Mouse (Mus musculus) right cerebral cortex, postnatal 4 days (tissue): Measurements from ENCODE around the gene Ubiad1.

Experiments
- DNase-seq: peaks from one replicate; pipeline ENCODE4 v3.0.0-alpha.2; 2022

Gene Ubiad1

DNA sequence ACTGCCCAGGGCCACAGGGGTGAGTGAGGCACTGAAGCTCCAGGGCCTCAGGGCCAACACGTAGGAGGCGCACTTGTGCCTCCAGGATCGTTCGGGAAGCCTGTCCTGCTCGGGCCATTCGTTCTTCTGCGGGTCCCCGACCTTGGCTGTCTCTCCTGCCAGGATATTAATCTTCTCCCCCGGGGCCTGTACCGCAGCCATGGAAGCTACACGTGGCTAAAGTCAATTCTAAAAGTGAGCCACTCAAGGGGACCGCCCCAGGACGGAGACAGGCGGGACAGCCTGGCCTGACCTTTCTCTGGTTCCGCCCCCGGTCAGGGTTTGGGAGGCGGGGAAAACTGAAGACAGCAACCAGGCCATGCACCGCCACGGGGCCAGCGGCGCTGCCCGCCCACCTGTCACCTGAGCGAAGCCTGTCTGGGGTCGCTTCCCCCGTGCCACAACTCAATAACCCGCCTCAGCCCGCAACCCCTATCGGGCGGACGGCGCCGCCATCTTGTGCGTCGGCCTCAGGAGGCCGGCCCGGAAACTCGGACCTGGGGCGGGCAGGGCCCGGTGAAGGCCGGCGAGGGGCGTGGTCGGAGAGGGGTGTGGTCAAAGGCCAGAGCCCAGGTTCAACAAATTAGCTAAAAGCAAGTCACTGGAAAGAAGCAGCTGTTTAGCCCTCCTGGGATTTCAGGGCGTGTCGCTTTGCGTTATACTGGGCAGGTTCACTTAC, at the start of gene Ubiad1:
Ubiad1 (minus strand) TSS at position 522 of the 718 bp plus-strand sequence.
- DNase-seq, result peak; percentile 77

- DNase-seq, result peak; percentile 40
Measured at GRCm38 (mm10) chr4:148491448-148491847, 46.9 kb upstream of the Ubiad1 start.

DNA sequence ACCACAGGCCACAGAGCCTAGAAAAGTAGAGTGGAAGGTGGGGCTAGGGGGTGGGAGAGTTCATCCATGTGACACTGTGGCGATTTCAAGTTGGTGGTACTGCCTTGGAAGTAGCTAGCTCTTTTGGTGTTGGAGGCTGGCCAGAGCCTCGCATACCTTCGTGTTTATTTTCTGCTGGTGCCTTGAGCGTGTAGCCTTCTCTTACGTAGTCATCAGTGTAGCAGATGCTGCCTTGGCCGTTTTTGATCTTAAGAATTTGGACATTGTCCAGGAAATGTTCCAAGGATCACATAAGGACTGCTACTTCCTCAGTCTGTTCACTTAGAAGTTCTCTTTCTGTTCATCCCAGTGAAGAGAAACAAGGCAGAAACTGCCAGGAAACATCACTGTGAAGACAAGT, 45.9 kb upstream of the Ubiad1 start:
- no peak for DNase-seq

GRCm38 (mm10) chr4:148487841-148488240, 43.3 kb upstream of the Ubiad1 start:
- no peak for DNase-seq

DNA sequence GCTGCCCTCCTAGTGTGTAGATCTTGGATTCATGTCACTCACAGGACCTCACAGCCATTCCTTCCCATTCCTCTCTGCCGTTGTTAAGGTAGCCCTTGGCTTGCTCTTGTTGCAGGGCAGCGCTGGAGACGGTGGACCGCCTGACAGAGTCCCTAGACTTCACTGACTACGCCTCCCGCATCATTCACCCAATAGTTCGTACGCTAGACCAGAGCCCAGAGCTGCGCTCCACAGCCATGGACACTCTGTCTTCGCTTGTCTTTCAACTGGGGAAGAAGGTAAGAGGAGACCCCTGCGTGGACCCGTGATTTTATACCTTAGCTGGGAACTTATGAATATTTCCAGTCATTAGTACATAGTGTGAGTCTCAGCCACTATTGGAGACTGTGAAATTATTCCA, 39.9 kb upstream of the Ubiad1 start:
- DNase-seq, result no peak

- no peak for DNase-seq
Measured at GRCm38 (mm10) chr4:148481557-148482168, 37.1 kb upstream of the Ubiad1 start.

- DNase-seq, result no peak
Measured at GRCm38 (mm10) chr4:148480245-148480644, 35.7 kb upstream of the Ubiad1 start.

DNA sequence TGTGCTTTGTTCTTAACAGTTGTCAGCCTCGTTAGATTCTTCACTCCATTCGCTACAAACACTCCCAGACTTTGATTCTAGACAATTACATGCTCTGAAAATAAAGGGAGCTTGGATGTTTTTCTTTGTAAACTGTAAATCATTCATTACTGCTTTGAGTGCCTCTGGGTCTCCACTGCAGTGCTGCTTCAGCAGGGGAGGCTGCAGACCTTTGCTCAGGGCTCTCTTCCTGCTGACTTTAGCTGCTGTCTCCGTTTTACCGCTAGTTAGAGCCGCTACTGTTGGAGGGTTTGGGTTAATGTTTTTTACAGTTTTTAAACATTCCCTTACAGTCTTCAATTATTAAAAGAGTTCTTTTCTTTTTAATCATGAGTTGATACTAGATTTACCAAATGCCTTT, 28.9 kb upstream of the Ubiad1 start:
- no peak for DNase-seq

DNA sequence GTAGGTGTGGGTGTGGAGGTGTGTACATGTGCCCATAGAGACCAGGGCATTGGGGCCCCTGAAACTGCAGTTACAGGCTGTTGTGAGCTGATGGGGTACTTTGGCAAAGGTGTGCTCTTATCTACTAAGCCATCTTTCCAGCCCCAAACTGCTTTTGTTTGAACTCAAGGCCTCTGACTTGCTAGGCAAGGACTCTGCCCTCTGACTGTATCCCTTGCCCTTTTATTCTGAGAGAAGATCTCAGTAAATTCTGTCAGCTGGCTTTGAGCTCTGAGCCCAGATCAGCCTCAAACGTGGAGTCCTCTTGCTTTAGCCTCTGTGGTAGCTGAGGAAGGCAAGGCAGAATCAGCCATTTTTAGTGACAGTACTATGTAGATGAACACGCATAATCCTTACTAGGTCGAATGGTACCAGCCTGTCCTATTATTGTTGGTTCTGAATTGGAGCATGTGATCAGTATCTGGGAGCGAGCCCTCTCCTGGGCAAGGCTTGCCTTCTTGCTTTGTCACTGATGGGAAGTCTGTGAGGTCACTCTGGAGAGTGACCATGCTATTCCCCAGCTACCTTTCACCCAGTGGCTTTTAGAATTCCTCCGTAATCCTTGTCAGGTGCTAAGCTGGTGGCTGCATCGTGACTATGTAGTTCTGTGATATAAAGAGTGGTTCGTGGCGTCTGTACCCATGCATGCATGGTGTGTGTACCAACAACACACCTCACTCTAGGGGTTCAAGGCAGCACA, 28.0 kb upstream of the Ubiad1 start:
- no peak for DNase-seq

GRCm38 (mm10) chr4:148471363-148471806, 26.8 kb upstream of the Ubiad1 start:
- no peak for DNase-seq

- no peak for DNase-seq
Measured at GRCm38 (mm10) chr4:148469487-148470252, 25.1 kb upstream of the Ubiad1 start.

DNA sequence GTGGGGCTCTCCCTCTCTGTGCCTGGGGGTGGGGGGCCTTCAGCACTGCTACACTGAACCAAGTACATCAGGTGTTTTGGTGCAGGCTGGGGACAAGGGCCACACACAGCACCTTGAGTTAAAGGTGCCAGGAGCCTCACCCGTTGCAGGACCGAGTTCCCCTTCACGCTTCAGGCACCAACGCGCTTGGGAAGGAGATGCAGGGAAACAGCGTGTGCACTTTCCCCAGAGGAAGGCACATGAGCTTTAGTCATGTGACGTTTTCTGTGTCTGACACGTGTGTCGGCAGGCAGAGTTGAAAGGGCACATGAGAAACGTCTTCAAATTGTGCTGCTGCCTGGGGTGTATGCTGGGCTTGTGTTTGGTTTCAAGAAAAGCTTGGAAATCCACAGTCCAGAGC, 23.8 kb upstream of the Ubiad1 start:
- DNase-seq, result no peak

GRCm38 (mm10) chr4:148466511-148467079, 22.0 kb upstream of the Ubiad1 start:
- no peak for DNase-seq

- no peak for DNase-seq
Measured at GRCm38 (mm10) chr4:148464869-148465268, 20.3 kb upstream of the Ubiad1 start.

GRCm38 (mm10) chr4:148464301-148464700, 19.7 kb upstream of the Ubiad1 start:
- DNase-seq, result no peak

DNA sequence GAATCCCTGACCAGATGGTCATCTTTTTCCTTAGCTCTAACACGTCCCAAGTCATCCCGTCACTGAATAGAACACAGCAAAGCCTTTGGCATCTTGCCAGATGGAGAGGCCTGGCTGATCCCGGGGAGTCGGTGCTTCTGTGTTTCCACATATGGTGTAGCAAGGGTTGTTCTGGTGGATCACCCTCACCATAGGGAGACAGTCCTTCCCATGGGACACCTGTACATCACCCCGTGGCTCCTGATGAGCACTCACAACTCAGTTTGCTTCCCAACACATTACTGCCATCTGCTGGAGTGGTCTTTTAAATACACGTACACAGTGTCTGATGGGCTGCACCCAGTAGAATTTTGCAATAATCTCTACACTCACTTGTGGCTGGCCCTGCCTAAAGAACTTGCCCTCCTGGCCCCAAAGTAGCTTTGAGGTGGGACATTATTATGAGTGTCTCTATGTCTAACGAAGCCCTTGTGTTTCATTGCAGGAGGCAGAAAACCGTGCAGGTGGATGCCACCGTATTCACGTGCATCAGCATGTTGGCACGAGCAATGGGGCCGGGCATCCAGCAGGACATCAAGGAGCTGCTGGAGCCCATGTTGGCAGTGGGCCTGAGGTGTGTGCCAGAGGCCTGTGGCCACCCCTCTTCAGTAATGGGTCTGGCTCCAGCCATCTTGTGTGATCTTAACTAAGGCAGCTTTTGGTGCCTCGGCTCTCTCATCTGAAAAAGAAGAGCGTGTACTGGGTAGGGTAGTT, 18.8 kb upstream of the Ubiad1 start:
- DNase-seq, result peak; percentile 28

GRCm38 (mm10) chr4:148462717-148463116, 18.1 kb upstream of the Ubiad1 start:
- DNase-seq, result no peak

GRCm38 (mm10) chr4:148461772-148462171, 17.2 kb upstream of the Ubiad1 start:
- no peak for DNase-seq

- peak; percentile 43 for DNase-seq
Measured at GRCm38 (mm10) chr4:148460656-148461284, 16.2 kb upstream of the Ubiad1 start.

GRCm38 (mm10) chr4:148455477-148456025, 11.0 kb upstream of the Ubiad1 start:
- DNase-seq, result no peak

DNA sequence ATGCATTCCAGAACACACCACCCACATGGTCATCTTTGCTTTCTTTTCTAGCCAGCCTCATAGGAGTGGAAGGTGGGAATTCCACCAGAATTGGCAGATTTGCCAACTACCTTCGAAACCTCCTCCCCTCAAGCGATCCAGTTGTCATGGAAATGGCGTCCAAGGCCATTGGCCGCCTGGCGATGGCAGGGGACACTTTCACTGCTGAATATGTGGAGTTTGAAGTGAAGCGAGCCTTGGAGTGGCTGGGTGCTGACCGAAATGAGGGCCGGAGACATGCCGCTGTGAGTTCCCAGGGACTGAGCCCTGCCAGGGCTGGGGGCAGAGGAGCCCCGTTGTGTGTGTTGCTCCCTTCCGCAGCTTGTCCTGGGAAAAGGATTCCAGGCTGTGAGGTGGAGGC, 9.1 kb upstream of the Ubiad1 start:
- DNase-seq, result no peak
